Comparison of ENCODE assay signal across 9 mouse cellular contexts in the genomic region with DNA sequence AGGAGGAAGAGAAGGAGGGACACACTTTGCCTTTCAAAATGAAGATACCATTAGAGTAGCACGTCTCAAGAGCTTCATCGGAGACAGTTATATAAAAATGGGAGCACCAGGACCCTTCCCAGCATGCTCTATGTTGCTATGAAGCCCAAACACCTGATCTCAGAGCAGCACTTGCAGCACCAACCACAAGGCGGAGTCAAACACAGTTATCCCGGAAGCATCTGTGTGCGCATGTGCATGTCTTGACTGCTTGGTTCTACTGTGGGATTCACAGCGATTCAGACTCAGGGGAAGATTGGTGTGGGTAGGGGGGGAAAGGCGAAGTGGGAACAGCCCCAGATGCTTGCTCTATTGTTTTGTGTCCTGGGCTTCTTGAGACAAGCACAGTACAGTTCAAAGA. TPM values are rescaled to one million over a fixed set of nuclear protein-coding genes. Genes with fewer than 3 reads are reported as not detected.
DNase-seq lines count a peak whose midpoint lies in the region; ATAC-seq lines count a peak whose summit lies in the region.
"Had no signal": no experiment of that assay in that cellular context is flagged by ENCODE, and none has a peak within 500 bp of the region (broad histone marks: within the 10 kb centered on the region; RNA-seq: fewer than 3 reads in every experiment).

No protein-coding gene starts in this region.

- H3K4me3 ChIP-seq in forebrain, embryonic 14.5 days (ENCODE audit: low read depth, low read length) = no peak overlapping the region
- no peak overlapping the region for H3K4me3 ChIP-seq in forebrain, embryonic 12.5 days (replicated peaks)
- H3K4me3 ChIP-seq in neural tube, embryonic 14.5 days (ENCODE audit: low read depth, low read length) = no peak overlapping the region

- no peaks in the 10 kb centered on the region for H3K4me1 ChIP-seq in forebrain, embryonic 14.5 days (ENCODE audit: control insufficient read depth, insufficient read depth, low read length)
- H3K4me1 ChIP-seq in forebrain, embryonic 12.5 days = peaks cover 4% of the 10 kb centered on the region; the same call in 1 of the 2 replicates
- H3K4me1 ChIP-seq in neural tube, embryonic 14.5 days (ENCODE audit: control insufficient read depth, insufficient read depth, low read length) = no peaks in the 10 kb centered on the region

- ATAC-seq in forebrain, embryonic 14.5 days = no peak
- ATAC-seq in forebrain, embryonic 12.5 days (ENCODE audit: low FRiP score) = no peak
- 0 out of 2 replicates have a peak, but pooled peaks have one; percentile 49 for ATAC-seq in neural tube, embryonic 14.5 days (ENCODE audit: low read depth)
- peak; percentile 69 for ATAC-seq in inflammation-experienced regulatory T-cells, adult 6 months
- peak; percentile 69; the same call in 1 of the 2 replicates for ATAC-seq in neutrophil, adult 5-6 weeks (ENCODE audit: extremely low read depth, insufficient number of reproducible peaks, low FRiP score, poor library complexity, severe bottlenecking)
- ATAC-seq: Patski had no signal

- H3K27ac ChIP-seq in forebrain, embryonic 14.5 days (ENCODE audit: low read depth, low read length) = no peak overlapping the region
- H3K27ac ChIP-seq in forebrain, embryonic 12.5 days = no peak overlapping the region
- no peak overlapping the region for H3K27ac ChIP-seq in neural tube, embryonic 14.5 days (ENCODE audit: low read depth, low read length)

- H3K4me2 ChIP-seq in forebrain, embryonic 14.5 days (ENCODE audit: low read length) = no peak overlapping the region
- no peak overlapping the region for H3K4me2 ChIP-seq in forebrain, embryonic 12.5 days
- no peak overlapping the region for H3K4me2 ChIP-seq in neural tube, embryonic 14.5 days (ENCODE audit: low read depth, low read length)

- H3K9me3 ChIP-seq in forebrain, embryonic 14.5 days (replicated peaks; ENCODE audit: control insufficient read depth, low read length) = no peaks in the 10 kb centered on the region
- no peaks in the 10 kb centered on the region for H3K9me3 ChIP-seq in forebrain, embryonic 12.5 days
- H3K9me3 ChIP-seq in neural tube, embryonic 14.5 days (ENCODE audit: control insufficient read depth, low read length) = no peaks in the 10 kb centered on the region

- no peaks in the 10 kb centered on the region for H3K27me3 ChIP-seq in forebrain, embryonic 14.5 days (replicated peaks; ENCODE audit: control insufficient read depth, insufficient read depth, low read length)
- H3K27me3 ChIP-seq in forebrain, embryonic 12.5 days = no peaks in the 10 kb centered on the region
- no peaks in the 10 kb centered on the region for H3K27me3 ChIP-seq in neural tube, embryonic 14.5 days (ENCODE audit: control insufficient read depth, insufficient read depth, low read length)
- H3K27me3 ChIP-seq: Patski had no signal

- peak; percentile 36 for DNase-seq in forebrain, embryonic 14.5 days (ENCODE audit: low spot score)
- DNase-seq in neural tube, embryonic 10.5 days (ENCODE audit: extremely low spot score, low spot score) = no peak
- DNase-seq in cerebellum, postnatal 36 days = no peak
- DNase-seq in cerebellum, adult 18-20 months = no peak

- H3K36me3 ChIP-seq in forebrain, embryonic 14.5 days (ENCODE audit: control insufficient read depth, insufficient read depth, low read length) = no peaks in the 10 kb centered on the region
- no peaks in the 10 kb centered on the region for H3K36me3 ChIP-seq in forebrain, embryonic 12.5 days (replicated peaks)
- H3K36me3 ChIP-seq in neural tube, embryonic 14.5 days (ENCODE audit: control insufficient read depth, insufficient read depth, low read length) = no peaks in the 10 kb centered on the region

- H3K9ac ChIP-seq in forebrain, embryonic 14.5 days (ENCODE audit: low read length) = no peak overlapping the region
- no peak overlapping the region for H3K9ac ChIP-seq in forebrain, embryonic 12.5 days
- H3K9ac ChIP-seq in neural tube, embryonic 14.5 days (replicated peaks; ENCODE audit: low read depth, low read length) = no peak overlapping the region

- WGBS in forebrain, embryonic 14.5 days = 75% methylated on average over 7 of the region's 7 CpGs
- 74% methylated on average over 7 of the region's 7 CpGs for WGBS in forebrain, embryonic 12.5 days
- 74% methylated on average over 7 of the region's 7 CpGs for WGBS in neural tube, embryonic 14.5 days

RNA-seq across cellular contexts. Expression of gene Ddx58, which starts 21.2 kb away (rescaled TPM):
- 1.9 TPM in 2 replicates for polyA plus RNA-seq in forebrain, embryonic 14.5 days (2014; fragmentation: Nextera tagmentation; extraction: Ambion mirVana)
- polyA plus RNA-seq in forebrain, embryonic 12.5 days (2016; fragmentation: Nextera tagmentation; extraction: Ambion mirVana) = 2.7 and 4.2 TPM in 2 replicates
- 3.3 and 3.7 TPM in 2 replicates for polyA plus RNA-seq in neural tube, embryonic 14.5 days (2014; fragmentation: Nextera tagmentation; extraction: Ambion mirVana)
- 10 to 100 TPM; 77.8 to 93.7 (median 80.8) TPM for polyA plus RNA-seq in inflammation-experienced regulatory T-cells, adult 6 months (2017; shearing (Covaris generic))
- total RNA-seq in neutrophil, adult 5-6 weeks (2017) = 153 and 157 TPM in 2 replicates

RNA-seq across cellular contexts. Expression of gene Smim27, which starts 51.0 kb away (rescaled TPM):
- polyA plus RNA-seq in forebrain, embryonic 14.5 days (2014; fragmentation: Nextera tagmentation; extraction: Ambion mirVana) = 20.9 and 21.2 TPM in 2 replicates
- polyA plus RNA-seq in forebrain, embryonic 12.5 days (2016; fragmentation: Nextera tagmentation; extraction: Ambion mirVana) = 32.7 and 35.3 TPM in 2 replicates
- polyA plus RNA-seq in neural tube, embryonic 14.5 days (2014; fragmentation: Nextera tagmentation; extraction: Ambion mirVana) = 13.0 TPM in 2 replicates
- polyA plus RNA-seq in inflammation-experienced regulatory T-cells, adult 6 months (2017; shearing (Covaris generic)) = 10 to 100 TPM; 20.1 to 74.9 (median 45.7) TPM
- 1.6 and 3.6 TPM in 2 replicates for total RNA-seq in neutrophil, adult 5-6 weeks (2017)

RNA-seq across cellular contexts. Expression of gene Topors, which starts 51.3 kb away (rescaled TPM):
- polyA plus RNA-seq in forebrain, embryonic 14.5 days (2014; fragmentation: Nextera tagmentation; extraction: Ambion mirVana) = 33.4 and 38.7 TPM in 2 replicates
- 51.4 and 53.7 TPM in 2 replicates for polyA plus RNA-seq in forebrain, embryonic 12.5 days (2016; fragmentation: Nextera tagmentation; extraction: Ambion mirVana)
- 30.7 and 36.9 TPM in 2 replicates for polyA plus RNA-seq in neural tube, embryonic 14.5 days (2014; fragmentation: Nextera tagmentation; extraction: Ambion mirVana)
- 10 to 100 TPM; 15.0 to 19.3 (median 16.7) TPM for polyA plus RNA-seq in inflammation-experienced regulatory T-cells, adult 6 months (2017; shearing (Covaris generic))
- total RNA-seq in neutrophil, adult 5-6 weeks (2017) = 64.3 and 72.3 TPM in 2 replicates

Comparison
In these comparisons a context has a peak if more than half of its experiments do, and no peak if none do; other contexts are left out.
1. ATAC-seq: peak in neural tube, embryonic 14.5 days (single experiment), inflammation-experienced regulatory T-cells, adult 6 months (single experiment) and neutrophil, adult 5-6 weeks (single experiment); none in forebrain, embryonic 14.5 days (single experiment) and forebrain, embryonic 12.5 days (single experiment).
2. RNA of gene Ddx58, which starts 21.2 kb away (polyA plus RNA-seq): 77.8 to 93.7 TPM in inflammation-experienced regulatory T-cells, adult 6 months; 3.3 to 3.7 TPM in neural tube, embryonic 14.5 days, 2.7 to 4.2 TPM in forebrain, embryonic 12.5 days and 1.9 TPM in forebrain, embryonic 14.5 days; every median in the first group is over 10 times any median in the second.